Mouse (Mus musculus): ENCODE measurements around the gene Ggact. TPM values are rescaled to one million over a fixed set of nuclear protein-coding genes. Genes with fewer than 3 reads are reported as not detected.

The Ggact gene
- polyA plus RNA-seq, 1 experiment from 2014 or later, result 59.3 TPM

DNA sequence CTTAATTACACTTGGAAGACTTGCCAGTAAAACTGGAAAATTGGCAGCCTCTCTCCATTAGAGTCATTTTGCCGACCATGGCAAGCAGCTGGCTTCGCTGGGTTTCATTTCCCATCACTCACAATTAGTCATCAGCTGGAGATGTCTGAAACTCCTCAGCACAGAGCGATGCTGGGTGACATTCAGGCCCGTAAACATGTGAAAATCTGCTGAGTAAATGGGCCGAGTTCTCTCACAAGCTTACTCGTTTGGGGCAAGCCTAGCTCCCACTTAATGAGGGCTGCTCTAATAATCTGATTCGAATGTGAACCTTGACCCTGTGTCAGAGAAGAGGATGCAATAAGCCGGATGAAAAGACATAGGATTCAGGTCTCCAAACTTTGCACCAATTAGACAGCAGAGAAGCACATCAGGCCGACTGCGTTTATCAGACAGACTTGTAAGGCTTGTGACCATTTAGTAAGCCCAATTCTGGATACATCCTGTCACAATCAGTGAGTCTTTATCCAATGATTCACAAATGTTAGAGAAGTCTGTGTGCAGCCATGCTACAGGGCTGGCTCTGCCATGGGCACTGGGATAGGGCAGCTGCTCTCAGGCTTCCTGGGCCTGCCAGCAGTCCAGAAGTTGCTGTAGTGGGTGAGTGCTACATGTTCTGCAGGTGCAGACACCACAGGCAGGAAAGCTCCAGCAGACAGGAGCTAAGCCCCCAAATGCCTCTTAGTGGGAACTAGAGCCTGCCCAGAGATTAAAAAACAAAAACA is 29.6 kb downstream of the Ggact start:
- no peak for ATAC-seq (ENCODE audit: low FRiP score, low TSS enrichment)
- 49% methylated on average over 10 of the region's 10 CpGs for WGBS
- no peak overlapping the region for H3K4me2 ChIP-seq (replicated peaks; ENCODE audit: low read depth)

DNA sequence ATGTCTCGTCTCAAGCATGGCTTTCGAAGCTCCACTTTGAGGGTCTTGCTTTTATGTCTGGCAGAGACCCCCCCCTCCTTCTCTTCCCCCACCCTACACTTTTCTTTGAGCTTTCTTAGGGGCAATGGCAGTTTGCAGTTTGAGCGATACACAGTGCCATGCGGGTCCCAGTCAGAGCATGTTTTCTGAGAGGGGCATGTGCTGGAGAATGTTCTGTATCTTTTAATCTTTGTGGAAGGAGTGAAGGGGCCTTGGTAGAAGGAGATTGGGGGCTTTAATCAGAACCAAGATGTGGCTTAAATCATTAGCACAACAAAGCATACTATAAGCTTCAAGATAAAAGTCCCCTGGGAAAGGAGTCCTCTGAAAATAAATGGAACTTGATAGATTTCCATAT is 30.1 kb downstream of the Ggact start:
- Histone ChIP-seq H3K4me2 (replicated peaks; ENCODE audit: low read depth) (no peak overlapping the region), H3K9me3 (ENCODE audit: control insufficient read depth, low read length) (no peaks in the 10 kb centered on the region), H3K9ac (ENCODE audit: low read length) (no peak overlapping the region), H3K27ac (replicated peaks) (no peak overlapping the region), H3K4me3 (ENCODE audit: low read depth, low read length) (no peak overlapping the region), H3K4me1 (replicated peaks; ENCODE audit: control insufficient read depth, insufficient read depth) (no peaks in the 10 kb centered on the region), H3K27me3 (ENCODE audit: control insufficient read depth, insufficient read depth, low read length) (no peaks in the 10 kb centered on the region), H3K36me3 (ENCODE audit: control insufficient read depth, insufficient read depth, low read length) (no peaks in the 10 kb centered on the region)
- TF ChIP-seq CTCF (IDR thresholded peaks at IDR 0.05; ENCODE audit: low read depth) (no peak), EP300 (optimal IDR thresholded peaks at IDR 0.05) (no peak)
- DNase-seq (ENCODE audit: low spot score) (no peak), ATAC-seq (ENCODE audit: low FRiP score, low TSS enrichment) (no peak)
- WGBS, result 84% methylated on average over 4 of the region's 4 CpGs

More for the DNA sequence above, 29.6 kb downstream of the Ggact start:
- no peak for DNase-seq (ENCODE audit: low spot score)
- TF ChIP-seq EP300 (optimal IDR thresholded peaks at IDR 0.05) (no peak), CTCF (IDR thresholded peaks at IDR 0.05; ENCODE audit: low read depth) (no peak)
- no peak overlapping the region for H3K27ac ChIP-seq (replicated peaks)
- H3K4me1 ChIP-seq (replicated peaks; ENCODE audit: control insufficient read depth, insufficient read depth), result no peaks in the 10 kb centered on the region
- no peaks in the 10 kb centered on the region for H3K36me3 ChIP-seq (ENCODE audit: control insufficient read depth, insufficient read depth, low read length)
- H3K9me3 ChIP-seq (ENCODE audit: control insufficient read depth, low read length), result no peaks in the 10 kb centered on the region
- H3K4me3 ChIP-seq (ENCODE audit: low read depth, low read length), result no peak overlapping the region
- no peaks in the 10 kb centered on the region for H3K27me3 ChIP-seq (ENCODE audit: control insufficient read depth, insufficient read depth, low read length)
- no peak overlapping the region for H3K9ac ChIP-seq (ENCODE audit: low read length)

DNA sequence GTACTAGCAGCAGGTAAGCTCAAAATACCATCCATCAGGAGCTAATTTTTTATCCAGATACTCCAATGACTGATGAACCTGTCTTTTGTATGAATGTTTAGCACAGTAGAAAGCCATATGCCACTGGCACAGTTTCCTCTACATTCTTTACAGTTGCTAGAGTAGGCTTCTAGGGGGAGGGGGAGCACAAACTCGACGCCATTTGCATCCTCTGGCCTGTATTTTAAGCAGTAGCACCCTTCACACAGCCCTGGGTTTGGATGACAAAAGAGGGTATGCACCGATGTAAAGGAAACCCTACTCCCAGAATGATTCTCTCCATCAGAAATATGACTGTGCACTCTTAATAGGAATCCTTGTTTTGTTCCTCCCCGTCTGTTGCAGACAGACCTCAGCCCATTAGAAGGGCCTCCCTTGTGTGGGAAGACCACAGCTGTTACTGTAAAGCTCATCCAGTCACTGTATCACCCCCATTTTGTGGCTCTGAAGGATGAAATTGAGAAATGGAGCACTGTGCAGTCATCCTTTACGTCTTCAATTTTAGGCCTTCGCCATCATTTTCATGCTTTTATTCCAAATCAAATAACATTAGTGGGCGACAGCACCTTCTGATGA is 30.7 kb downstream of the Ggact start:
- H3K27ac ChIP-seq (replicated peaks), result no peak overlapping the region
- H3K4me3 ChIP-seq (ENCODE audit: low read depth, low read length), result no peak overlapping the region
- DNase-seq (ENCODE audit: low spot score) (no peak), ATAC-seq (ENCODE audit: low FRiP score, low TSS enrichment) (no peak)
- H3K36me3 ChIP-seq (ENCODE audit: control insufficient read depth, insufficient read depth, low read length), result no peaks in the 10 kb centered on the region
- no peak overlapping the region for H3K4me2 ChIP-seq (replicated peaks; ENCODE audit: low read depth)
- H3K27me3 ChIP-seq (ENCODE audit: control insufficient read depth, insufficient read depth, low read length), result no peaks in the 10 kb centered on the region
- WGBS, result 83% methylated on average over 7 of the region's 7 CpGs
- no peaks in the 10 kb centered on the region for H3K9me3 ChIP-seq (ENCODE audit: control insufficient read depth, low read length)
- no peaks in the 10 kb centered on the region for H3K4me1 ChIP-seq (replicated peaks; ENCODE audit: control insufficient read depth, insufficient read depth)
- no peak overlapping the region for H3K9ac ChIP-seq (ENCODE audit: low read length)
- TF ChIP-seq EP300 (optimal IDR thresholded peaks at IDR 0.05), result no peak
- TF ChIP-seq CTCF (IDR thresholded peaks at IDR 0.05; ENCODE audit: low read depth), result no peak

DNA sequence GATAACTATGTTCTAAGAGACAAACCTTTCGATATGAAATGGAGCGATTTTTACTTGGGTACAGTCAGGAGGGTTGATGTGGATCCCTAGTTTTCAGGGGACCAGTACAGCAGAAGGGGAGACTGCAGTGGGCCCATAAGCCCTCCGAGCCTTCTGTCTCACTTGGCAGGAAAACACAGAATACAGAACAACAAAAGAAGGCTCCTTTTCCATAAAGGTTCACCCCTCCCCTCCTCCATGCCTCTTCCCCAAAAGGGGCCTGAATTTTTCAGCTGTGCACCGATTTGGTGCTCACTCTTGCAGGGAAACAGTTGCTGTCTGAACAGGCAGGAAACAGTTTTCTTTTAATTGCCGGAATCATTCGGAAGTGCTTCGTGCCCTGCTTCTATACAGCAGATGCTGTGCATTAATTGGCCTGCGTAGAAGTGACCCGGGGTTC is 31.3 kb downstream of the Ggact start:
- H3K36me3 ChIP-seq (ENCODE audit: control insufficient read depth, insufficient read depth, low read length), result no peaks in the 10 kb centered on the region
- H3K9ac ChIP-seq (ENCODE audit: low read length), result no peak overlapping the region
- 81% methylated on average over 9 of the region's 9 CpGs for WGBS
- H3K27me3 ChIP-seq (ENCODE audit: control insufficient read depth, insufficient read depth, low read length), result no peaks in the 10 kb centered on the region
- no peaks in the 10 kb centered on the region for H3K9me3 ChIP-seq (ENCODE audit: control insufficient read depth, low read length)
- no peak overlapping the region for H3K4me2 ChIP-seq (replicated peaks; ENCODE audit: low read depth)
- no peak for DNase-seq (ENCODE audit: low spot score)
- no peaks in the 10 kb centered on the region for H3K4me1 ChIP-seq (replicated peaks; ENCODE audit: control insufficient read depth, insufficient read depth)
- no peak overlapping the region for H3K4me3 ChIP-seq (ENCODE audit: low read depth, low read length)
- H3K27ac ChIP-seq (replicated peaks), result no peak overlapping the region
- TF ChIP-seq CTCF (IDR thresholded peaks at IDR 0.05; ENCODE audit: low read depth) (no peak), EP300 (optimal IDR thresholded peaks at IDR 0.05) (no peak)
- no peak for ATAC-seq (ENCODE audit: low FRiP score, low TSS enrichment)

GRCm38 (mm10) chr14:122881699-122882098 is 31.9 kb downstream of the Ggact start:
- Histone ChIP-seq H3K4me3 (ENCODE audit: low read depth, low read length) (no peak overlapping the region), H3K9ac (ENCODE audit: low read length) (no peak overlapping the region), H3K4me1 (replicated peaks; ENCODE audit: control insufficient read depth, insufficient read depth) (no peaks in the 10 kb centered on the region), H3K27ac (replicated peaks) (no peak overlapping the region), H3K36me3 (ENCODE audit: control insufficient read depth, insufficient read depth, low read length) (no peaks in the 10 kb centered on the region), H3K27me3 (ENCODE audit: control insufficient read depth, insufficient read depth, low read length) (no peaks in the 10 kb centered on the region), H3K4me2 (replicated peaks; ENCODE audit: low read depth) (no peak overlapping the region), H3K9me3 (ENCODE audit: control insufficient read depth, low read length) (no peaks in the 10 kb centered on the region)
- TF ChIP-seq EP300 (optimal IDR thresholded peaks at IDR 0.05) (no peak), CTCF (IDR thresholded peaks at IDR 0.05; ENCODE audit: low read depth) (no peak)
- no peak for ATAC-seq (ENCODE audit: low FRiP score, low TSS enrichment)
- 79% methylated on average over 2 of the region's 2 CpGs for WGBS
- DNase-seq (ENCODE audit: low spot score), result no peak

DNA sequence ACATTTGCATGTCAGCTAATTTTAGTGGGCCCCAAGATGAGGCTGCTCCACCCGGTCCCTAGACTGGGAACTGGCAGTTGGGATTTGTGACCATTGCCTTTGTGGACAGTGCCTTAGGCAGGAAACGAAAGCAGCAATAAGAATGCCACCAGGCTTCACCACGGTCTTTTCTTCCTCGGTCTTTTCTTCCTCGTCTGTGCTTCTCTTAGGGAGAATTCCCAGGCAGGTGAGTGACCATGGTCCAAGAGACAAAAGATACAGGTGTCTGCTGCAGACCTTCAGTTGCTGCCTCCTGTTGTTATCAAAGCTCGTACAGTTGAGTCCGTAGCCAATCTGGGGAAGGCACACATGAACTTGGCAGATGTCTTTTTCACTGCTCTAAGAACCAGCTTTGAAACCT is 33.3 kb downstream of the Ggact start:
- TF ChIP-seq EP300 (optimal IDR thresholded peaks at IDR 0.05), result no peak
- TF ChIP-seq CTCF (IDR thresholded peaks at IDR 0.05; ENCODE audit: low read depth), result no peak
- Histone ChIP-seq H3K4me3 (ENCODE audit: low read depth, low read length) (no peak overlapping the region), H3K4me2 (replicated peaks; ENCODE audit: low read depth) (no peak overlapping the region), H3K27me3 (ENCODE audit: control insufficient read depth, insufficient read depth, low read length) (no peaks in the 10 kb centered on the region), H3K9me3 (ENCODE audit: control insufficient read depth, low read length) (no peaks in the 10 kb centered on the region), H3K9ac (ENCODE audit: low read length) (no peak overlapping the region), H3K27ac (replicated peaks) (no peak overlapping the region), H3K36me3 (ENCODE audit: control insufficient read depth, insufficient read depth, low read length) (no peaks in the 10 kb centered on the region), H3K4me1 (replicated peaks; ENCODE audit: control insufficient read depth, insufficient read depth) (no peaks in the 10 kb centered on the region)
- no peak for ATAC-seq (ENCODE audit: low FRiP score, low TSS enrichment)
- no peak for DNase-seq (ENCODE audit: low spot score)
- 77% methylated on average over 7 of the region's 7 CpGs for WGBS
